Mouse (Mus musculus) midbrain, embryonic 16.5 days (tissue): ENCODE results near the gene Pdia3. TPM values are rescaled to one million over a fixed set of nuclear protein-coding genes. Genes with fewer than 3 reads are reported as not detected.

ENCODE experiments used
- ATAC-seq: fragments of 200-750 bp; cut with Nextera tagmentation; 2 replicates; pipeline ENCODE4 v1.8.0; 2017; ENCODE audit warnings: moderate TSS enrichment
- H3K27ac ChIP-seq: fragments of 300-500 bp; sonication (generic); 2 replicates; pipeline ENCODE4 v1.5.1; 2014; ENCODE audit warnings: mild to moderate bottlenecking, low read length, mixed read lengths
- H3K27me3 ChIP-seq: fragments of 300-500 bp; sonication (generic); 2 replicates; pipeline ENCODE4 v1.6.1; 2014; ENCODE audit warnings: low read depth, low read length, mixed read lengths; ENCODE audit not compliant: control insufficient read depth, insufficient read depth
- H3K36me3 ChIP-seq: fragments of 300-500 bp; sonication (generic); 2 replicates; pipeline ENCODE4 v1.6.1; 2014; ENCODE audit warnings: mild to moderate bottlenecking, low read length, moderate library complexity, mixed read lengths; ENCODE audit not compliant: control insufficient read depth, insufficient read depth
- H3K4me1 ChIP-seq: fragments of 300-500 bp; sonication (generic); 2 replicates; pipeline ENCODE4 v1.6.1; 2014; ENCODE audit warnings: mild to moderate bottlenecking, low read length, mixed read lengths; ENCODE audit not compliant: control insufficient read depth, insufficient read depth
- H3K4me2 ChIP-seq: fragments of 300-500 bp; sonication (generic); 2 replicates; pipeline ENCODE4 v1.6.1; 2014; ENCODE audit warnings: mild to moderate bottlenecking, low read length, mixed read lengths
- H3K4me3 ChIP-seq: fragments of 300-500 bp; sonication (generic); 2 replicates; pipeline ENCODE4 v1.5.1; 2014; ENCODE audit warnings: low read depth, mild to moderate bottlenecking, low read length, moderate library complexity, mixed read lengths
- H3K9ac ChIP-seq: fragments of 300-500 bp; sonication (generic); 2 replicates; pipeline ENCODE4 v1.6.1; 2014; ENCODE audit warnings: low read depth, low read length, mixed read lengths
- H3K9me3 ChIP-seq: fragments of 300-500 bp; sonication (generic); replicated peaks from 2 replicates; pipeline ENCODE4 v1.6.1; 2014; ENCODE audit warnings: mild to moderate bottlenecking, low read length, mixed read lengths; ENCODE audit not compliant: control insufficient read depth, poor library complexity, severe bottlenecking
- WGBS: fragments of 180-500 bp; shearing (Covaris S2); extraction: QIAGEN DNeasy Blood & Tissue Kit; methylation state at CpG from one replicate; pipeline ENCODE4 v1.1.7; 2014; 5-methylcytosine and 5-hydroxymethylcytosine counted together
- polyA plus RNA-seq: library from polyadenylated mRNA; unstranded; fragments of >200 nt; fragmentation: Nextera tagmentation; extraction: Ambion mirVana; gene quantifications from 2 replicates; pipeline ENCODE4 v1.2.1, GENCODE M21; 2015

Pdia3 gene
- polyA plus RNA-seq, 1 experiment from 2014 or later = 377 TPM

DNA sequence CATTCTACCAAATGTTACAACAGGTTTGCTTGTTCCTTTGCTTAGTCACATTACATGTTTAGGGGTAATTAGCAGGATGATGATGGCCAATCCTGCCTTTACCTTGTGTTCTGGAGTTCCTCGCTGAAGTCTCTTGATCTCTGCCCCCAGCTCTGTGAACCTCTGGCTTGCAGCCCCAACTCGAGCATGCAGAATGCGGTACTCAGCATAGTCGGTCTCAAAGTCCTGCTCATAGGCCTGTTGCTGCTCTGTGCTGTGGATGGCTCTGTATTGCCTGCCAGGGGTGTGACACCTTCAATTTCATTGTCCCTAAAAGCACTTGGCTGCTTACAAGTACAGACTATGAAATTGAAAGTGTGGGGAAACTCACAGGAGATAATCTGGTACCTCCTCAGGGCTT lies 26.2 kb downstream of the Pdia3 start:
- Histone ChIP-seq H3K36me3 (peaks cover 23% of the 10 kb centered on the region), H3K4me2 (no peak overlapping the region), H3K9me3 (no peaks in the 10 kb centered on the region), H3K9ac (no peak overlapping the region), H3K4me1 (peaks cover 7% of the 10 kb centered on the region; the same call in 1 of the 2 replicates), H3K27ac (no peak overlapping the region), H3K27me3 (peaks cover 15% of the 10 kb centered on the region), H3K4me3 (no peak overlapping the region)
- 81% methylated on average over 4 of the region's 4 CpGs for WGBS
- ATAC-seq = no peak

DNA sequence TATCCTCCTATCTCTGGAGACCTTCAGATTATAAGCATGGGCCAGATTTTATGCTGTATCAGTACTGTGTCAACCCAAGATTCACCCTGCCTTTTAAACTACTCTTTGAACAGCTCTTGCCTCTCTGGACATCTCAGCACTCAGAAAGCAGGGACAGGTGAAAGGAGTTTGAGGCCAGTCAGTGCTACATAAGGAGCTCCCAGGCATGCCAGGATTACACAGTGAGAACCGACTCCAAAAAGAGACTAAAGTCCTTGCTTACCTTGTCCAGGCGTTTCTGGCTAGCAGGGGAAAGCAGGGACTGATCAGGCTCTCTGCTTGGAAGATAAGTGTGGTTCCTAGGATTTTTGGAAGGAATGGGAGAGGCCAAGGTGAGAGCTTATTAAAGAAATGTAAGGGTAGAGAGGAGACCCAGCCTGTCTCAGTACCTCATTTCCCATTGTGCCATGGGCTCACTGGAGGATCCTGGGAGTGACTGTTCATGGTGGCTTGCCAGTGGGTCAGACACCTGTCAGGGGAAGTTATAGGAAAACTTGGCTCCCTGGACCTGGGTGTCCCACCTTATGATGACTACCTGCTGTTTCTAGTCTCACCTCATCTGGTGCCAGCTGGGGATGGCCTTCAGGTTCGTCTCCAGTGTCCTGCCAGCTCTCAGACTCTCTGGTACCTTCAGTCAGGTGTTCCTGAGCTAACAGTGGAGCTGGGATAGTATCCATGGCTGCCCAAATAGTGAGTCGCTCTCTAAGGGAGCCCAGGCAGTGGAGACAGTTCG lies 27.4 kb downstream of the Pdia3 start:
- 59% methylated on average over 5 of the region's 5 CpGs for WGBS
- Histone ChIP-seq H3K4me1 (peaks cover 7% of the 10 kb centered on the region; the same call in 1 of the 2 replicates), H3K4me3 (no peak overlapping the region), H3K36me3 (peaks cover 19% of the 10 kb centered on the region), H3K27me3 (peaks cover 15% of the 10 kb centered on the region), H3K27ac (no peak overlapping the region), H3K9me3 (no peaks in the 10 kb centered on the region), H3K4me2 (no peak overlapping the region), H3K9ac (no peak overlapping the region)
- no peak for ATAC-seq

- 11% methylated on average over 11 of the region's 11 CpGs for WGBS
- no peaks in the 10 kb centered on the region for H3K9me3 ChIP-seq
- peaks cover 15% of the 10 kb centered on the region for H3K27me3 ChIP-seq
- H3K4me3 ChIP-seq = no peak overlapping the region
- no peak overlapping the region for H3K9ac ChIP-seq
- peak overlapping the region; percentile 52 for H3K4me2 ChIP-seq
- H3K36me3 ChIP-seq = peaks cover 16% of the 10 kb centered on the region
- no peak for ATAC-seq
- H3K27ac ChIP-seq = no peak overlapping the region
- H3K4me1 ChIP-seq = peaks cover 7% of the 10 kb centered on the region; the same call in 1 of the 2 replicates
Observed at GRCm38 (mm10) chr2:121441800-121442199, 28.2 kb downstream of the Pdia3 start.

GRCm38 (mm10) chr2:121442259-121443067 lies 28.9 kb downstream of the Pdia3 start:
- H3K27ac ChIP-seq = no peak overlapping the region
- ATAC-seq = no peak
- whole genome bisulfite sequencing = 1% methylated on average over 28 of the region's 30 CpGs
- H3K9me3 ChIP-seq = no peaks in the 10 kb centered on the region
- peak overlapping the region; percentile 31; the same call in 1 of the 2 replicates for H3K9ac ChIP-seq
- H3K36me3 ChIP-seq = peaks cover 16% of the 10 kb centered on the region
- H3K4me3 ChIP-seq = peak overlapping the region; percentile 22
- peaks cover 15% of the 10 kb centered on the region for H3K27me3 ChIP-seq
- H3K4me2 ChIP-seq = peak overlapping the region; percentile 52
- H3K4me1 ChIP-seq = peaks cover 7% of the 10 kb centered on the region; the same call in 1 of the 2 replicates

- Histone ChIP-seq H3K27me3 (peaks cover 15% of the 10 kb centered on the region), H3K9me3 (no peaks in the 10 kb centered on the region), H3K9ac (no peak overlapping the region), H3K36me3 (peaks cover 13% of the 10 kb centered on the region), H3K4me2 (peak overlapping the region; percentile 52; the same call in 1 of the 2 replicates), H3K4me1 (peaks cover 9% of the 10 kb centered on the region; the same call in 1 of the 2 replicates), H3K27ac (no peak overlapping the region), H3K4me3 (no peak overlapping the region)
- no peak for ATAC-seq
- WGBS = 19% methylated on average over 8 of the region's 8 CpGs
Observed at GRCm38 (mm10) chr2:121443068-121443349, 29.4 kb downstream of the Pdia3 start.

GRCm38 (mm10) chr2:121444178-121444577 lies 30.6 kb downstream of the Pdia3 start, which contains the start of gene Ell3:
Ell3 (minus strand) TSS chr2:121444278.
- H3K9me3 ChIP-seq = no peaks in the 10 kb centered on the region

GRCm38 (mm10) chr2:121445117-121445516 lies 31.5 kb downstream of the Pdia3 start:
- no peak for ATAC-seq
- Histone ChIP-seq H3K9me3 (no peaks in the 10 kb centered on the region), H3K27me3 (peaks cover 15% of the 10 kb centered on the region), H3K4me2 (no peak overlapping the region), H3K27ac (no peak overlapping the region), H3K4me3 (no peak overlapping the region), H3K4me1 (peaks cover 17% of the 10 kb centered on the region), H3K36me3 (no peaks in the 10 kb centered on the region), H3K9ac (no peak overlapping the region)
- 95% methylated on average over 3 of the region's 3 CpGs for WGBS

More at GRCm38 (mm10) chr2:121444178-121444577, 30.6 kb downstream of the Pdia3 start, which contains the start of gene Ell3:
- Histone ChIP-seq H3K27me3 (peaks cover 15% of the 10 kb centered on the region), H3K27ac (no peak within 1 kb of the TSS), H3K9ac (no peak within 1 kb of the TSS), H3K36me3 (peaks cover 5% of the 10 kb centered on the region), H3K4me2 (no peak within 1 kb of the TSS), H3K4me3 (no peak within 1 kb of the TSS), H3K4me1 (peaks cover 16% of the 10 kb centered on the region)
- 81% methylated on average over 1 of the region's 1 CpGs for WGBS
- no peak for ATAC-seq

- 76% methylated on average over 4 of the region's 4 CpGs for WGBS
- no peak overlapping the region for H3K27ac ChIP-seq
- H3K9ac ChIP-seq = no peak overlapping the region
- H3K9me3 ChIP-seq = no peaks in the 10 kb centered on the region
- H3K4me3 ChIP-seq = no peak overlapping the region
- ATAC-seq = no peak
- H3K36me3 ChIP-seq = no peaks in the 10 kb centered on the region
- H3K4me1 ChIP-seq = peaks cover 28% of the 10 kb centered on the region
- no peak overlapping the region for H3K4me2 ChIP-seq
- peaks cover 7% of the 10 kb centered on the region; the same call in 1 of the 2 replicates for H3K27me3 ChIP-seq
Observed at GRCm38 (mm10) chr2:121446506-121446905, 32.9 kb downstream of the Pdia3 start.

DNA sequence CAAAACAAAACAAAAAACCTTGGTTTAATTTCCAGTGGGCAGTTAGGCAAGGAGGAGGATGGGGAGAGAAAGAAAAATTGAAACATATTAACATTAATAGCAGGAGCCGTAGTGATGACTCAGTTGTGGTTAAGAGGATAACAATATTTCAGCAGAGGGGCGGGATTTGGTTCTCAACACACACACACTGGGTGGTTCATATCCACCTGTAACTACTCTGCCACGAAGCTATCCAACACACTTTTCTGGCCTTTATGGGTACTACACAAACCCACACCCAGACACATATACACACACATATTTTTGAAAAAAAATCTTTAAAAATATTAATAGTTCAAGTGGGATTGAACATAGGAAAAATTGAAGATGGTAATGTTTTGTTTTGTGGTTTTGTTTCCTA lies 33.4 kb downstream of the Pdia3 start:
- H3K27me3 ChIP-seq = peaks cover 4% of the 10 kb centered on the region; the same call in 1 of the 2 replicates
- H3K9me3 ChIP-seq = no peaks in the 10 kb centered on the region
- no peak overlapping the region for H3K4me3 ChIP-seq
- H3K4me2 ChIP-seq = no peak overlapping the region
- no peak overlapping the region for H3K27ac ChIP-seq
- H3K36me3 ChIP-seq = no peaks in the 10 kb centered on the region
- 93% methylated on average over 3 of the region's 3 CpGs for WGBS
- no peak for ATAC-seq
- H3K9ac ChIP-seq = no peak overlapping the region
- peaks cover 28% of the 10 kb centered on the region for H3K4me1 ChIP-seq
